Mouse (Mus musculus) 3T3-L1 (cell line): Measurements from ENCODE around the gene Ssbp3.

Source experiments
- DNase-seq: peaks from one replicate; pipeline ENCODE4 v3.0.0-alpha.2; 2015; ENCODE audit warnings: low read depth, low spot score

The Ssbp3 gene

DNA sequence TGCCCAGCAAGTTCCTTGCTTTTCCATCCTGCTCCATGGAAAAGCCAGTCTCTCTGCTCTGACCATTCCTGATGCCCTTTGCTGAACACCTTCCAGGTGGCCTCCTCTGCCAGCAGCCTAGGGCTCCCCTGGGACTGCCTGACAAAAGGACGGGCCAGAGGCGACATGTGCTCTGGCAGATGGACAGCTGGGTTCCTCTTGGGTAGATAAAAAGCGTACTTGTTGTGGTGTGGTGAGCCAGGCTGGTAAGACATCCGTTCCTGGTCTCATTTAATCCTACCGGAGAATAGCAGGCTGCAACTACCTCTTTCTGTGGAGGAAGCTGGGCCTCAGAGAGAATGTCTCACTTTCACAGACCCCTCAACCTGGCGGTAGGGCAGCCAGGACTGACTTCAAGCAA lies 185.5 kb downstream of the Ssbp3 start:
- no peak for DNase-seq

DNA sequence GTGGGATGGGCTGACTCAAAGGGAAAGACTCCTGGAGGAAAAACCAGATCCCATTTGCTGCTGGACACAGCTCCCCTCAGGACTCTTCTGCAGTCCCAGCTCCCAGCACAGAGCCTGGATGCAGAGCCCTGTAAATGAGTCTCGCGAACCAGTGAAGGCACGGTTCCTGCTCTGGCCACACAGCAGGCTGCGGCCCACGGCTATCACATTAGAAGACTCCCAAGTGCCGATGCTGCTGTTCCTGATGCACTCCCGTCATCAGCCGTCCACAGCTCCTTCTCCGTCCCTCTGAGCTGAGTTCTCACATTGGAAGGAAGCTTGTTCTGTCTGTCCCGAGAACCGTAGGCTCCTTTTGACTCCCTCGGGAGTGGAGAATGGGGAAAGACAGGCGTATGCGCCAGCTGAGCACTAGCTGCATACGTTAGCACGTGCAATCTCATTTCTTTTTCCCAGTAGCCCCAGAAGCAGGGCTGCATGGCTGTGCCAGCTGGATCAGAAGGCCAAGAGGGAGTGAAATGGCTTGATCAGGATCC lies 186.4 kb downstream of the Ssbp3 start, which contains the start of gene Cdcp2:
Cdcp2 (plus strand) TSS at position 51 of the 533 bp plus-strand sequence.
- no peak for DNase-seq

GRCm38 (mm10) chr4:107097871-107098270 lies 187.4 kb downstream of the Ssbp3 start:
- DNase-seq = no peak

DNA sequence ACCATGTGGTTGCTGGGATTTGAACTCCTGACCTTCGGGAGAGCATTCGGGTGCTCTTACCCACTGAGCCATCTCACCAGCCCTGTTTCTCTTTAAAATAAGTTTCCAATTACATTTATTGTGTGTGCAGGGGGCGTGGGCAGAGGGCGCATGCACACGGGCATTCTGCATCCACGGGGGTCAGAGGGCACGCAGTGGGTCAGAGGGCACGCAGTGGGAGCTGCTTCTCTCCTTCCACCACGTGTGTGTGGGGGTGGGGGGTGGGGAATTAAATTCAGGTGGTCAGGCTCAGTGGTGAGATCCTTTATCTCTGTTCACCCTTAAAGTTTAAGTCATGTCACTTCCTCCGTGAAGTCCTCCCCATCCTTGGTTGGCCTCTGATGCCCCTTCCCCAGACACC lies 187.9 kb downstream of the Ssbp3 start:
- DNase-seq = no peak

DNA sequence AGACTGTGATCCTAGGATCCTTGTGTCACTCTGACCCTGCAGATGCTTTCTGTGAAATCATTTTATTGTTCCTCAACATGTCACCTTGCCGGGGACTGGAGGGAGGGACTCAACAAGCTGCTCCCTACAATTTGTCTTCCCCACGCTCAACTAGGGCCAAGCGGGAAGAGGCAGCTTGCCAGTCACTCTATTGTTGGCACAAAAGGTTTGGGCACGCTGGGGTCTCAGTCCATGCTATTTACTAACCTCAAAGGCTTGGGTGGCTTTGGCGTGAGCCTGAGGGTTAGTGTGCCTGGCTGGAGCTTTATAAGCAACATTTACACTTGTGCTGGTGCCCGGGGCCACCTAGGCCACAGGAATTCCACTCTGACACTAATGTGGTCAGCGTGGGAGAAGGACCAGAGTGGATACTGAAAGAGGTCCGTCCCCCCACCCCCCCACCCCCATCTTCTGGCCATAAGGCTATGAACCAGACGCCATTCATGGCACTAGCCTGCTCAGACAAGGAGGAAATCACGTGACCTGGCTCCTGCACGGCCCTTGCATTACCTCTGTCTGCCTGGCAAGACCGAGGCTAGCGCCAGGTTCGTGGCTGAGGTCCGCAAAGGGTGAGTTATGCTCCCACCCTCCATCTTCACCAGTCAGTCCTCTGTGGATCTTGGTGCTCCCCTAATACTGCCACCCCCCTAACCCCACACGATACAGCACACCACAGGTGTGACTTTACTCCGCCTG lies 188.5 kb downstream of the Ssbp3 start:
- no peak for DNase-seq
